Mouse (Mus musculus) forebrain, embryonic 12.5 days (tissue): ENCODE results near the gene Iltifb. TPM values are rescaled to one million over a fixed set of nuclear protein-coding genes. Genes with fewer than 3 reads are reported as not detected.
"Not testable (repeated sequence)": the region's sequence is repeated elsewhere in the genome, so short reads cannot be mapped to it uniquely, and the experiment has no call there.

Experiments used
- ATAC-seq: fragments of 200-750 bp; cut with Nextera tagmentation; 2 replicates; pipeline ENCODE4 v1.8.0; 2017; ENCODE audit warnings: moderate TSS enrichment; ENCODE audit not compliant: low FRiP score
- H3K27ac ChIP-seq: fragments of 300-500 bp; sonication (generic); 2 replicates; pipeline ENCODE4 v1.5.1; 2016; ENCODE audit warnings: mild to moderate bottlenecking
- H3K27me3 ChIP-seq: fragments of 300-500 bp; sonication (generic); 2 replicates; pipeline ENCODE4 v1.6.1; 2016; ENCODE audit warnings: mild to moderate bottlenecking
- H3K36me3 ChIP-seq: fragments of 300-500 bp; sonication (generic); replicated peaks from 2 replicates; pipeline ENCODE4 v1.6.1; 2016; ENCODE audit warnings: mild to moderate bottlenecking
- H3K4me1 ChIP-seq: fragments of 300-500 bp; sonication (generic); 2 replicates; pipeline ENCODE4 v1.6.1; 2016
- H3K4me2 ChIP-seq: fragments of 300-500 bp; sonication (generic); 2 replicates; pipeline ENCODE4 v1.6.1; 2016; ENCODE audit warnings: mild to moderate bottlenecking, moderate library complexity
- H3K4me3 ChIP-seq: fragments of 300-500 bp; sonication (generic); replicated peaks from 2 replicates; pipeline ENCODE4 v1.5.1; 2016; ENCODE audit warnings: mild to moderate bottlenecking
- H3K9ac ChIP-seq: fragments of 300-500 bp; sonication (generic); 2 replicates; pipeline ENCODE4 v1.6.1; 2016; ENCODE audit warnings: mild to moderate bottlenecking
- H3K9me3 ChIP-seq: fragments of 300-500 bp; sonication (generic); 2 replicates; pipeline ENCODE4 v1.6.1; 2016
- WGBS: fragments of 180-500 bp; shearing (Covaris S2); methylation state at CpG from one replicate; pipeline ENCODE4 v1.1.7; 2016; 5-methylcytosine and 5-hydroxymethylcytosine counted together
- polyA plus RNA-seq: library from polyadenylated mRNA; unstranded; fragments of >200 nt; fragmentation: Nextera tagmentation; extraction: Ambion mirVana; gene quantifications from 2 replicates; pipeline ENCODE4 v1.2.1, GENCODE M21; 2016

Iltifb gene
- polyA plus RNA-seq: not detected in 2 replicates

DNA sequence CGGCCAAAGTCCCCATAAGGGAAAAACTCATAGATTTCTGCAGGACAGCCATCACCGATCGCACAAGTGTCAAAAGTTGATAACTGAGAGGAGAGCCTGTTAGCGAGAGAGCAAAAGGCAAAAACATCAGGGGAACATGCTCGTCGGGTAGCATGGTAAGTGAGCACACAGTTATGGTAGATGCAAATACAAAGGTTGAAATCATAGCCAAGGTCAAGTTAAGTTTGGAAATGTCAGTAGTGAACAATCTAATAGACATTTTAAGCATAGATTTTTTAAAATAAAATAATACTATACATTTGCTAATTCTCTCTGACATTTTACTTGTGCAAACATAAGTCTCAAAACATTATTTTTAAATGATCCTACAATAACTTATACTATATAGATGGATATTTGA, at the start of gene Iltifb:
TSS of gene Iltifb (minus strand) at position 101 of the 400 bp plus-strand sequence.
- WGBS: 94% methylated on average over 6 of the region's 6 CpGs
- Histone ChIP-seq H3K4me3 (no peak within 1 kb of the TSS), H3K27me3 (no peaks in the 10 kb centered on the region), H3K9ac (no peak within 1 kb of the TSS), H3K4me1 (no peaks in the 10 kb centered on the region), H3K4me2 (no peak within 1 kb of the TSS), H3K27ac (no peak within 1 kb of the TSS), H3K9me3 (no peaks in the 10 kb centered on the region), H3K36me3 (no peaks in the 10 kb centered on the region)
- ATAC-seq: no peak

DNA sequence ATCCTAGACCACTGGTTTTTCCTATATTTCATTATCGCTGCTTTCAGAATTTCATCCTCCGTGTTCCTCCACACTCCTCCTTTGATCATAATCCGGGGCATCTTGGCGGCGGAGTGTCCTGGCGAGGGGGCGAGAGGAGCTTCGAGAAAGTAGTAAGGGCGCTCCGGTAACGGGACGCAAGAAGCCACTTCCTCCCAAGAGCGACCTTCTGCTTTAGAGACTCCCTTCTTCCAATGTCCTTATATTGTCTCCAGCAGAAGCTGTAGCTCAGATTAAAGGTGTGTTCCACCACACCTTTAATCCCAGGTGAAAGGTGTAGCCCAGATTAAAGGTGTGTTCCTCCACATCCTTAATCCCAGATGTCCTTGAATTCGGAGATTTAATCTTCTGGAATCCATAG, 48.3 kb upstream of the Iltifb start, which contains the start of gene Gm9046:
TSS of gene Gm9046 (minus strand) at position 101 of the 400 bp plus-strand sequence.
- H3K27me3 ChIP-seq, H3K36me3 ChIP-seq, H3K4me2 ChIP-seq, ATAC-seq, H3K4me3 ChIP-seq, H3K4me1 ChIP-seq, H3K27ac ChIP-seq, H3K9ac ChIP-seq, H3K9me3 ChIP-seq: not testable (repeated sequence)
- no CpG with 5 or more reads among the region's 14 CpGs for WGBS

DNA sequence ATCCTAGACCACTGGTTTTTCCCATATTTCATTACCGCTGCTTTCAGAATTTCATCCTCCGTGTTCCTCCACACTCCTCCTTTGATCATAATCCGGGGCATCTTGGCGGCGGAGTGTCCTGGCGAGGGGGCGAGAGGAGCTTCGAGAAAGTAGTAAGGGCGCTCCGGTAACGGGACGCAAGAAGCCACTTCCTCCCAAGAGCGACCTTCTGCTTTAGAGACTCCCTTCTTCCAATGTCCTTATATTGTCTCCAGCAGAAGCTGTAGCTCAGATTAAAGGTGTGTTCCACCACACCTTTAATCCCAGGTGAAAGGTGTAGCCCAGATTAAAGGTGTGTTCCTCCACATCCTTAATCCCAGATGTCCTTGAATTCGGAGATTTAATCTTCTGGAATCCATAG, 42.9 kb upstream of the Iltifb start, which contains the start of gene Gm9045:
TSS of gene Gm9045 (minus strand) at position 101 of the 400 bp plus-strand sequence.
- not testable (repeated sequence) for H3K27ac ChIP-seq, H3K27me3 ChIP-seq, H3K9me3 ChIP-seq, H3K4me2 ChIP-seq, ATAC-seq, H3K9ac ChIP-seq, H3K4me3 ChIP-seq, H3K36me3 ChIP-seq, H3K4me1 ChIP-seq
- no CpG with 5 or more reads among the region's 14 CpGs for WGBS

DNA sequence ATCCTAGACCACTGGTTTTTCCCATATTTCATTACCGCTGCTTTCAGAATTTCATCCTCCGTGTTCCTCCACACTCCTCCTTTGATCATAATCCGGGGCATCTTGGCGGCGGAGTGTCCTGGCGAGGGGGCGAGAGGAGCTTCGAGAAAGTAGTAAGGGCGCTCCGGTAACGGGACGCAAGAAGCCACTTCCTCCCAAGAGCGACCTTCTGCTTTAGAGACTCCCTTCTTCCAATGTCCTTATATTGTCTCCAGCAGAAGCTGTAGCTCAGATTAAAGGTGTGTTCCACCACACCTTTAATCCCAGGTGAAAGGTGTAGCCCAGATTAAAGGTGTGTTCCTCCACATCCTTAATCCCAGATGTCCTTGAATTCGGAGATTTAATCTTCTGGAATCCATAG, 37.5 kb upstream of the Iltifb start, which contains the start of gene Gm9044:
TSS of gene Gm9044 (minus strand) at position 101 of the 400 bp plus-strand sequence.
- not testable (repeated sequence) for H3K27me3 ChIP-seq, H3K27ac ChIP-seq, H3K4me1 ChIP-seq, H3K36me3 ChIP-seq, H3K4me3 ChIP-seq, H3K4me2 ChIP-seq, H3K9me3 ChIP-seq, H3K9ac ChIP-seq, ATAC-seq
- whole genome bisulfite sequencing: no CpG with 5 or more reads among the region's 14 CpGs

DNA sequence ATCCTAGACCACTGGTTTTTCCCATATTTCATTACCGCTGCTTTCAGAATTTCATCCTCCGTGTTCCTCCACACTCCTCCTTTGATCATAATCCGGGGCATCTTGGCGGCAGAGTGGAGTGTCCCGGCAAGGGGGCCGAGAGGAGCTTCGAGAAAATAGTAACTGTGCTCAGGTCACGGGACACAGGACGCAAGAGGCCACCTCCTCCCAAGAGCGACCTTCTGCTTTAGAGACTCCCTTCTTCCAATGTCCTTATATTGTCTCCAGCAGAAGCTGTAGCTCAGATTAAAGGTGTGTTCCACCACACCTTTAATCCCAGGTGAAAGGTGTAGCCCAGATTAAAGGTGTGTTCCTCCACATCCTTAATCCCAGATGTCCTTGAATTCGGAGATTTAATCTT, 32.0 kb upstream of the Iltifb start, which contains the start of gene Gm9040:
TSS of gene Gm9040 (minus strand) at position 101 of the 400 bp plus-strand sequence.
- H3K4me3 ChIP-seq, H3K4me1 ChIP-seq, H3K36me3 ChIP-seq, H3K27me3 ChIP-seq, H3K9me3 ChIP-seq, ATAC-seq, H3K9ac ChIP-seq, H3K27ac ChIP-seq, H3K4me2 ChIP-seq: not testable (repeated sequence)
- WGBS: no CpG with 5 or more reads among the region's 11 CpGs

DNA sequence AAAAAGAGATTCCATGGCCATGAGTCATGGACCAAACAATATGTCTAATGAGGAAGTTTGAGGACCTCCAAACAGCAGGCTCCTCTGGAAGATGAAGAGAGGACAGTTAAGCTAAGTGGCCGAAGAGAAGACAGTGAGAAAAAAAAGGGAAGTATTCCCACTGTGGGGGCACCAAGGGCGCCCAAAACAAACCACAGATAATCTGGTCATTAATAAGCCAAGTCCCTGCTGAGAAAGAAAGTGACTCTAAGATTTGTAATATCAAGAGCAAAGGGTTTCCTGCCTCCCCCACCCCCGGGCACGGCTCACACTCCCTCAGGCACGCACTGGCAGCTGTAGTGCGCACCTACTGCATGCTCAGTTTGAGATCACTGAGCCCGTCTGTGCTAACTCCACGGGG, 24.2 kb upstream of the Iltifb start:
- Histone ChIP-seq H3K4me2 (no peak overlapping the region), H3K27ac (no peak overlapping the region), H3K9ac (no peak overlapping the region), H3K27me3 (no peaks in the 10 kb centered on the region), H3K4me3 (no peak overlapping the region), H3K4me1 (no peaks in the 10 kb centered on the region), H3K36me3 (no peaks in the 10 kb centered on the region), H3K9me3 (no peaks in the 10 kb centered on the region)
- no peak for ATAC-seq
- WGBS: 88% methylated on average over 8 of the region's 8 CpGs

DNA sequence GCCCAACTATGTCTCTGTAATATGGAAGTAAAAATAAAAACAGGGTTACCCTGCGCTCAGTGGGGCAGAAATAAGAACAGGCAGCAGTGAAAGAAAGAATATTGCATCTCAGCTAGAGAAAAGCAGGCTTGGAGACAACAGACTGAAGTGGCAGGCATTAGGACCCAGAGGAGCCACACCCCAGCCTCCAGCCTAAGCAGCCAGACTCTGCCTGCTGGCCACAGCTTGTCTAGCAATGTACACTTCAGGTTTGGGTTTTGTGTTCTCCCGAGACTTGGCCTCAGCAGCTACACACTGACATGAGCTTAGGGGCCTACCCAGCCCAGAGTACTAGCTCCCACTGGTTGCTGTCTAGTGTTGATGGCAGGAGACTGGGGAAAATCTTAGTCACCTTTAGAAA, 7.3 kb upstream of the Iltifb start:
- not testable (repeated sequence) for H3K9me3 ChIP-seq, H3K27ac ChIP-seq, H3K27me3 ChIP-seq, H3K4me3 ChIP-seq, H3K36me3 ChIP-seq, H3K4me2 ChIP-seq, H3K9ac ChIP-seq, ATAC-seq, H3K4me1 ChIP-seq
- 46% methylated on average over 2 of the region's 2 CpGs for WGBS

DNA sequence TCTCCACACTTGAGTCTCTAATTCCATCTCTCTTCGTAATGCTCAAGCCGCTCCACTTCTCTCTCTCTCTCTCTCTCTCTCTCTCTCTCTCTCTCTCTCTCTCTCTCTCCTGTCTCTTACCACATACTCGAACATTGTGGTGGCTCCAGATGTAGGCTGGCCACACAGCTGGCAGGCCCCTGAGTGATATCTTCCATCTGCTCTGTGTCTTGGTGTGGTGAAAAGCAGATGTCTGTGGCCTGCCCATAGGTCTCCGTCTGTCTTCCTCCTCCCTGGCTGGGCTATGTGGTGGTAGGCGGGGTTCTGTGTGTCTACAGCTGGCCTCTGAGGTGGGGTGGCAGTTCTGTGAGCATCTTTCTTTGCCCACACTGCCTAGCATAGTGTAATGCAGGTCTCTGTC, 11.8 kb downstream of the Iltifb start:
- not testable (repeated sequence) for H3K27me3 ChIP-seq, H3K4me3 ChIP-seq, ATAC-seq, H3K9me3 ChIP-seq, H3K4me1 ChIP-seq, H3K27ac ChIP-seq, H3K9ac ChIP-seq, H3K36me3 ChIP-seq, H3K4me2 ChIP-seq
- 73% methylated on average over 3 of the region's 5 CpGs for WGBS

DNA sequence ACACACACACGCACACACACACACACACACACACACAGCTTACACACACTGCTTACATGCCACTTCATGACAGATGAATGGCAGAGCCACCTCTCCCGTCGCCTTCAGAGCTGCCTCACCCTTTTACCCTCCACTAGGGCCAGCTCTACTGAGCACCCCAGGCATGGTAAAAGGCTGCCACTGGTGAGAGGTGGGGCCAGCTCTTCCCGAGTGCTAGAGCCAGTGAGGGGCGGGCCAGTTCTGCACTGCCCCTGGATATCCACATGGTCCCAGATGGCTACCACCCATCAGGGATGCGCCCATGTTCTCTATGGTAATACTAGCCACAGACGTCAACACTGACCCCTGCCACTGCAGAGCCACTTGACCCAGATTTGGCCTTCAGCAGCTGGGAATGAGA, 12.3 kb downstream of the Iltifb start:
- not testable (repeated sequence) for H3K27me3 ChIP-seq, H3K9me3 ChIP-seq, H3K4me3 ChIP-seq, H3K9ac ChIP-seq, H3K4me1 ChIP-seq, ATAC-seq, H3K36me3 ChIP-seq, H3K27ac ChIP-seq, H3K4me2 ChIP-seq
- 81% methylated on average over 7 of the region's 7 CpGs for WGBS

DNA sequence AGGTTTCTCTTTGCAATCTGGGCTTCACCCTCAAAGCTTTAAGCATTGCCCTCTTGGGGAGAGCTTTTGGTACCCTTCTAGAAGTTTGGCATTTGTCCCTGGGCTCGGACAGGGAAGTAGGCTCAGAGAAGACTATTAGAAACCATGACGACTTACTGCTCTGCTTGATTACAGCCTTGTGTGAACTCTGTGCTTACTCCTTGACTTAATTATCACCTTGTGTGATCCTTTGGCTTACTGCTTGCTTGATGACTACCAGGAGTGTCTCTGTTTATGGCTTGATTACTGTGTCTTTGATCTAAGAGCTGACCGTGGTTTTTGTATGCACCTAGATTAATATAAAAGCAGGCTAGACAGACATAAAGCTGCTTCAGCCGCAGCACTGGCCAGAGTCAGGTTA, 16.8 kb downstream of the Iltifb start:
- not testable (repeated sequence) for H3K27ac ChIP-seq, H3K9me3 ChIP-seq, H3K4me1 ChIP-seq, ATAC-seq, H3K36me3 ChIP-seq, H3K9ac ChIP-seq, H3K27me3 ChIP-seq, H3K4me3 ChIP-seq, H3K4me2 ChIP-seq
- no CpG with 5 or more reads among the region's 4 CpGs for WGBS

DNA sequence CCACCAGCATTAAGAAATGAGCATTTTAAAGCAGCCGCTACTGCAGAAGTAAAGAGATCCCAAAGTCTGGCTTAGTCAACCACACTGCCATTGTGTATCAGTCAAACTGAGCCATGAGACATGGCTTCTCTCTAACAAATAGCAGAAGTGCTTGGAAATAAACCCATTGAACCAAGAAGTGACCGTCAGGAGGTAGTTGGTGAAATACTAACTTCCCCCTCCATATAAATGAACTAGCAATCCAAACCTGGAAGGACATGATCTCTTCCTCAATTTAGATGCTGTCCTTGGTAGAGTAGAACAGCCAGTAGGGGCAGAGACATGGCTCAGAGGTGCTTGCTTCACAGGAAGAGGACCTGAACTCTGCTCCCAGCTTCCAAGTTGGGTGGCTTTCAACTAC, 23.4 kb downstream of the Iltifb start:
- WGBS: 100% methylated on average over 1 of the region's 2 CpGs
- H3K27me3 ChIP-seq, H3K4me2 ChIP-seq, H3K4me1 ChIP-seq, H3K9ac ChIP-seq, H3K4me3 ChIP-seq, ATAC-seq, H3K9me3 ChIP-seq, H3K27ac ChIP-seq, H3K36me3 ChIP-seq: not testable (repeated sequence)

DNA sequence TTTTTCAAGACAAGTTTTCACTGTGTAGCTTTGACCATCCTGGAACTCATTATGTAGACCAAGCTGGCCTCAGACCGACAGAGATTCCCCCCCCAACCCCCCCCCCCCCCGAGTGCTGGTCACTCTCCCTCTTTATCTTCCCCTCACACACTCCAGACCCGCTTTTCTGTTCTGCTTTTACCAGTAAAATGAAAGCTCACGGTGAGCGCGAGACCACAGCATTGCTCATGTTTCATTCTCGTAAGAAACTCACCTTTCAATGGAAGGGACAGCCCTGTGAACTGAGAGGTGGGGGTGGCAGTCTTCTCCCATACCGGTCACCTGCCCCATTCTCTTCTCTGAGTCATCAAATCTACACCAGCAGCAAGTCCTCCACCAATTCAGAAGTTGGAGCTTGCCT, 26.0 kb downstream of the Iltifb start:
- ATAC-seq, H3K27ac ChIP-seq: not testable (repeated sequence)

DNA sequence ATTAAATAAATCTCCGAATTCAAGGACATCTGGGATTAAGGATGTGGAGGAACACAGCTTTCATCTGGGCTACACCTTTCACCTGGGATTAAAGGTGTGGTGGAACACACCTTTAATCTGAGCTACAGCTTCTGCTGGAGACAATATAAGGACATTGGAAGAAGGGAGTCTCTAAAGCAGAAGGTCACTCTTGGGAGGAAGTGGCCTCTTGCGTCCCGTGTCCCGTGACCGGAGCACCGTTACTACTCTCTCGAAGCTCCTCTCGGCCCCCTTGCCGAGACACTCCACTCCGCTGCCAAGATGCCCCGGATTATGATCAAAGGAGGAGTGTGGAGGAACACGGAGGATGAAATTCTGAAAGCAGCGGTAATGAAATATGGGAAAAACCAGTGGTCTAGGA, 36.5 kb downstream of the Iltifb start, which contains the start of gene Gm32802:
TSS of gene Gm32802 (plus strand) at position 301 of the 400 bp plus-strand sequence.
- H3K9ac ChIP-seq, H3K4me1 ChIP-seq, H3K27me3 ChIP-seq, H3K4me3 ChIP-seq, H3K36me3 ChIP-seq, H3K4me2 ChIP-seq, H3K27ac ChIP-seq, H3K9me3 ChIP-seq, ATAC-seq: not testable (repeated sequence)
- WGBS: no CpG with 5 or more reads among the region's 13 CpGs

More for the DNA sequence above, 26.0 kb downstream of the Iltifb start:
- not testable (repeated sequence) for H3K4me3 ChIP-seq, H3K27me3 ChIP-seq, H3K4me2 ChIP-seq, H3K9ac ChIP-seq, H3K4me1 ChIP-seq, H3K9me3 ChIP-seq, H3K36me3 ChIP-seq
- 86% methylated on average over 2 of the region's 8 CpGs for WGBS
